Mouse (Mus musculus) kidney, postnatal 0 days (tissue): ENCODE results near the gene Odf4. TPM values are rescaled to one million over a fixed set of nuclear protein-coding genes. Genes with fewer than 3 reads are reported as not detected.

Source experiments
- ATAC-seq: fragments of 200-750 bp; cut with Nextera tagmentation; replicated peaks from 2 replicates; pipeline ENCODE4 v1.8.0; 2017; ENCODE audit warnings: low read depth, moderate number of reproducible peaks, moderate TSS enrichment, moderate library complexity; ENCODE audit not compliant: low FRiP score
- DNase-seq: peaks from one replicate; pipeline ENCODE4 v3.0.0-alpha.2; 2016; ENCODE audit warnings: low spot score
- H3K27ac ChIP-seq: fragments of 300-500 bp; sonication (generic); 2 replicates; pipeline ENCODE4 v1.5.1; 2014; ENCODE audit warnings: mild to moderate bottlenecking
- H3K27me3 ChIP-seq: fragments of 300-500 bp; sonication (generic); 2 replicates; pipeline ENCODE4 v1.6.1; 2014; ENCODE audit warnings: low read length, mixed read lengths; ENCODE audit not compliant: insufficient read depth
- H3K36me3 ChIP-seq: fragments of 300-500 bp; sonication (generic); 2 replicates; pipeline ENCODE4 v1.6.1; 2014; ENCODE audit warnings: low read length, mixed read lengths; ENCODE audit not compliant: insufficient read depth
- H3K4me1 ChIP-seq: fragments of 300-500 bp; sonication (generic); replicated peaks from 2 replicates; pipeline ENCODE4 v1.6.1; 2014; ENCODE audit warnings: antibody characterized with exemption, low read length, mixed read lengths; ENCODE audit not compliant: insufficient read depth
- H3K4me2 ChIP-seq: fragments of 300-500 bp; sonication (generic); 2 replicates; pipeline ENCODE4 v1.6.1; 2014; ENCODE audit warnings: mild to moderate bottlenecking, low read length, moderate library complexity, mixed read lengths
- H3K4me3 ChIP-seq: fragments of 300-500 bp; sonication (generic); replicated peaks from 2 replicates; pipeline ENCODE4 v1.5.1; 2014; ENCODE audit warnings: low read depth, low read length
- H3K9ac ChIP-seq: fragments of 300-500 bp; sonication (generic); 2 replicates; pipeline ENCODE4 v1.6.1; 2014; ENCODE audit warnings: low read depth, low read length
- H3K9me3 ChIP-seq: fragments of 300-500 bp; sonication (generic); replicated peaks from 2 replicates; pipeline ENCODE4 v1.6.1; 2016; ENCODE audit warnings: low read length, inconsistent platforms, mixed read lengths
- CTCF ChIP-seq: IDR thresholded peaks from 2 replicates; pipeline ENCODE4 v1.5.1; 2016; ENCODE audit warnings: antibody characterized with exemption, low read depth, mild to moderate bottlenecking, moderate library complexity
- WGBS: fragments of 180-500 bp; shearing (Covaris S2); extraction: QIAGEN DNeasy Blood & Tissue Kit; methylation state at CpG from one replicate; pipeline ENCODE4 v1.1.7; 2014; 5-methylcytosine and 5-hydroxymethylcytosine counted together
- polyA plus RNA-seq: library from polyadenylated mRNA; unstranded; fragments of >200 nt; fragmentation: Nextera tagmentation; extraction: Ambion mirVana; gene quantifications from 2 replicates; pipeline ENCODE4 v1.2.1, GENCODE M21; 2015

Gene Odf4
- polyA plus RNA-seq, 1 experiment from 2014 or later = 0.29 TPM

DNA sequence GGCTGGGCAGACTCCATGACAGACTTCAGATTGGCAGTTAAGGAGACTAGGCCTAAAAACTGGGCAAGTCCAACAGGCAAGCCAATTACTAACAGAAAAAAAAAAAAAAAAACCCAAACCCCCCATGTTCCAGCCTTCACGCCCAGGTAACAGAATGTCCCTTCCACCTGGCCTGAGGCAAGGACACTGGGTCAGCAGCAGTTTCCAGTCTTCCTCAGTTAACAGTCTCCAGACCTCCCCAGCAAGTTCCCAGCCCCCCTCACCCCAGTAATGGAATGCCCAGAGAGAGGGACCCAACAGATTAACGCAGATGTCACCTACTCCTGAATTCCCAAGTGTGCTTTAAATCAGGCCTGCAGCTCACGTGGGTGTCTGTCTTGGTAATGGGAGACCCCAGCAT lies 3.7 kb downstream of the Odf4 start:
- DNase-seq (no peak), ATAC-seq (no peak)
- Histone ChIP-seq H3K4me2 (no peak overlapping the region), H3K9ac (no peak overlapping the region), H3K4me1 (no peaks in the 10 kb centered on the region; the same call in 1 of the 2 replicates), H3K27me3 (no peaks in the 10 kb centered on the region), H3K4me3 (no peak overlapping the region), H3K9me3 (no peaks in the 10 kb centered on the region), H3K36me3 (no peaks in the 10 kb centered on the region), H3K27ac (no peak overlapping the region)
- TF ChIP-seq CTCF = no peak
- WGBS = 53% methylated on average over 3 of the region's 3 CpGs

DNA sequence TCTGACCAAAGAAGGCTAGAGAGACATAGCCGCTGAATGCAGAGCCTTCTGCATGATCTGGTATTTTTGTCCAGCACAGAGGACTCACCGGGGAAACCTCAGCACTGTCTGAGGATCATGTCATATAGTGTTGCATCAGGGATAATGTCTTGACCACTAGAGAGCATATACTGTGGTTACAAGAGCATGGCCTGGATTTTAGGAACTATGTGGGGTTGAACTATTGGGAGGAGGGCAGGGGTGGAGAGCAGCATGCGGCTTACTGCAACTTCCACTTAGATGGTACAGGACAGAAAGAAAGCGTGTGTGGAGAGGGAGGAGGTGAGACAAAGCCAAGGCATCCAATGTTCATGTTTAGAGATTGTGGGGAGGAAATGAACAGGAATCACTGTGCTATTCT lies 12.3 kb downstream of the Odf4 start:
- H3K9me3 ChIP-seq = no peaks in the 10 kb centered on the region
- H3K36me3 ChIP-seq = no peaks in the 10 kb centered on the region
- no peak overlapping the region for H3K9ac ChIP-seq
- no peak overlapping the region for H3K27ac ChIP-seq
- no peak overlapping the region for H3K4me2 ChIP-seq
- no peak overlapping the region for H3K4me3 ChIP-seq
- 83% methylated on average over 4 of the region's 4 CpGs for WGBS
- TF ChIP-seq CTCF = no peak
- no peak for ATAC-seq
- H3K4me1 ChIP-seq = peaks cover 10% of the 10 kb centered on the region; the same call in 1 of the 2 replicates
- no peaks in the 10 kb centered on the region for H3K27me3 ChIP-seq
- DNase-seq = no peak

- TF ChIP-seq CTCF = no peak
- WGBS = 11% methylated on average over 14 of the region's 14 CpGs
- Histone ChIP-seq H3K4me3 (no peak overlapping the region), H3K4me2 (peak overlapping the region; percentile 25; the same call in 1 of the 2 replicates), H3K9me3 (no peaks in the 10 kb centered on the region), H3K9ac (peak overlapping the region; percentile 5; the same call in 1 of the 2 replicates), H3K36me3 (no peaks in the 10 kb centered on the region), H3K27ac (peak overlapping the region; percentile 92), H3K4me1 (peaks cover 10% of the 10 kb centered on the region; the same call in 1 of the 2 replicates), H3K27me3 (no peaks in the 10 kb centered on the region)
- ATAC-seq (no peak), DNase-seq (peak; percentile 91)
Measured at GRCm38 (mm10) chr11:68911531-68912177, 15.2 kb downstream of the Odf4 start.

GRCm38 (mm10) chr11:68908846-68909503 lies 17.9 kb downstream of the Odf4 start:
- no peaks in the 10 kb centered on the region for H3K27me3 ChIP-seq
- TF ChIP-seq CTCF = no peak
- H3K4me1 ChIP-seq = peaks cover 10% of the 10 kb centered on the region; the same call in 1 of the 2 replicates
- no peak overlapping the region for H3K4me3 ChIP-seq
- peaks cover 18% of the 10 kb centered on the region for H3K36me3 ChIP-seq
- no peak overlapping the region for H3K9ac ChIP-seq
- no peak for DNase-seq
- H3K9me3 ChIP-seq = no peaks in the 10 kb centered on the region
- H3K4me2 ChIP-seq = no peak overlapping the region
- no peak for ATAC-seq
- WGBS = 36% methylated on average over 7 of the region's 7 CpGs
- peak overlapping the region; percentile 58 for H3K27ac ChIP-seq

- peaks cover 14% of the 10 kb centered on the region for H3K4me1 ChIP-seq
- DNase-seq = no peak
- no peak overlapping the region for H3K9ac ChIP-seq
- peaks cover 29% of the 10 kb centered on the region for H3K36me3 ChIP-seq
- no peak for TF ChIP-seq CTCF
- 73% methylated on average over 3 of the region's 3 CpGs for WGBS
- 0 out of 2 replicates have a peak overlapping the region, but pooled peaks have one; percentile 27 for H3K27ac ChIP-seq
- no peak for ATAC-seq
- no peaks in the 10 kb centered on the region for H3K27me3 ChIP-seq
- no peaks in the 10 kb centered on the region for H3K9me3 ChIP-seq
- H3K4me2 ChIP-seq = no peak overlapping the region
- H3K4me3 ChIP-seq = no peak overlapping the region
Measured at GRCm38 (mm10) chr11:68907251-68907650, 19.6 kb downstream of the Odf4 start.

- peaks cover 29% of the 10 kb centered on the region for H3K36me3 ChIP-seq
- peak; percentile 49 for ATAC-seq
- no peak for TF ChIP-seq CTCF
Measured at GRCm38 (mm10) chr11:68906461-68906790, 20.5 kb downstream of the Odf4 start.

More at GRCm38 (mm10) chr11:68906461-68906790, 20.5 kb downstream of the Odf4 start:
- Histone ChIP-seq H3K9me3 (no peaks in the 10 kb centered on the region), H3K27ac (peak overlapping the region; percentile 50), H3K27me3 (no peaks in the 10 kb centered on the region), H3K4me2 (no peak overlapping the region), H3K4me3 (no peak overlapping the region), H3K9ac (no peak overlapping the region), H3K4me1 (peaks cover 9% of the 10 kb centered on the region)
- DNase-seq = peak; percentile 90
- 49% methylated on average over 4 of the region's 4 CpGs for WGBS
